Mouse (Mus musculus) urinary bladder, postnatal 36 days (tissue): Measurements from ENCODE around the gene Cenpo.
"Not testable (repeated sequence)": the region's sequence is repeated elsewhere in the genome, so short reads cannot be mapped to it uniquely, and the experiment has no call there.

Experiments
- DNase-seq, 2 experiments: peaks; one replicate each; pipeline ENCODE4 v3.0.0; 2022; ENCODE audit warnings: low spot score in 2 of 2, mixed read lengths in 1 of 2

Cenpo gene

GRCm38 (mm10) chr12:4233572-4234508 is at the start of gene Cenpo, which contains the start of gene Ptrhd1:
Gene Cenpo, minus strand, starts transcription at chr12:4234294.
Gene Ptrhd1, plus strand, starts transcription at chr12:4234027.
- peak; percentile 96 to 97 for DNase-seq

DNA sequence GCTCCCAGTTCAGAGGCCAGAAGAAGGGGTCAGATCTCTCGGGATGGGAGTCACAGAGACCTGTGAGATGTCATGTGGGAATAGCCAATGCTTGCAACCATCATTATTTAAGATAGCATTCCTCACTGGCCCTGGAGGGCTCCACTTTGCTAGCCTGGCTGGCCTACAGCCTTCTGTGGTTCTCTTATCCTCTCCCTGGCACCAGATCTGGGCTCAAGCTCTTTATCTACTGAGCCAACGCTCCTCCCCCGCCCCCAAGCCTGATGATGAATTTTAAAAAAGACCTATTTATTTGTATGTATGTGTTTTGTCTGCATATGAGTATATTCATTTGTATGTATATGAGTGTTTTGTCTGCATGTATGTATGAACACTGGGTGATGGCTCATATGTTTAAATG is 45.8 kb upstream of the Cenpo start:
- no peak for DNase-seq

- DNase-seq: no peak
Measured at GRCm38 (mm10) chr12:4278978-4279755, 45.1 kb upstream of the Cenpo start.

DNA sequence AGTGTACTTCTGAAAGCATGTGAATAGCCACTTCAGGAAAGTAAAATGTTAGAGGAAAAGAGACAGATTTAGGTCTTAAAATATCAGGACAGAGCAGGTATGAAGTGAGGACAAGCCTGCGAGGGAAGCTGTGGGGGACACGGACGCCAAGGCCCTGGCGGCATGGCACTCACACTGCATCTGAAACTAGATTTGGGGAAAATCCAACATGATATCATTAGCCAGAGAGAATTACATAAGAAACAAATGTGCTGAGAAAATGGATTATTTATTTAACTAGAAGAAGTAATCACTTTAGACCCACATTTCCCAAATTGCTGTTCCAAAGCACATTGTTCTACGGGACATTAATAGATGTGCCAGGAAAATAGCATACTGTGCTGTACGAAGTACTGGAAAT is 37.0 kb upstream of the Cenpo start:
- DNase-seq: no peak

- no peak for DNase-seq
Measured at GRCm38 (mm10) chr12:4267765-4268164, 33.7 kb upstream of the Cenpo start.

DNA sequence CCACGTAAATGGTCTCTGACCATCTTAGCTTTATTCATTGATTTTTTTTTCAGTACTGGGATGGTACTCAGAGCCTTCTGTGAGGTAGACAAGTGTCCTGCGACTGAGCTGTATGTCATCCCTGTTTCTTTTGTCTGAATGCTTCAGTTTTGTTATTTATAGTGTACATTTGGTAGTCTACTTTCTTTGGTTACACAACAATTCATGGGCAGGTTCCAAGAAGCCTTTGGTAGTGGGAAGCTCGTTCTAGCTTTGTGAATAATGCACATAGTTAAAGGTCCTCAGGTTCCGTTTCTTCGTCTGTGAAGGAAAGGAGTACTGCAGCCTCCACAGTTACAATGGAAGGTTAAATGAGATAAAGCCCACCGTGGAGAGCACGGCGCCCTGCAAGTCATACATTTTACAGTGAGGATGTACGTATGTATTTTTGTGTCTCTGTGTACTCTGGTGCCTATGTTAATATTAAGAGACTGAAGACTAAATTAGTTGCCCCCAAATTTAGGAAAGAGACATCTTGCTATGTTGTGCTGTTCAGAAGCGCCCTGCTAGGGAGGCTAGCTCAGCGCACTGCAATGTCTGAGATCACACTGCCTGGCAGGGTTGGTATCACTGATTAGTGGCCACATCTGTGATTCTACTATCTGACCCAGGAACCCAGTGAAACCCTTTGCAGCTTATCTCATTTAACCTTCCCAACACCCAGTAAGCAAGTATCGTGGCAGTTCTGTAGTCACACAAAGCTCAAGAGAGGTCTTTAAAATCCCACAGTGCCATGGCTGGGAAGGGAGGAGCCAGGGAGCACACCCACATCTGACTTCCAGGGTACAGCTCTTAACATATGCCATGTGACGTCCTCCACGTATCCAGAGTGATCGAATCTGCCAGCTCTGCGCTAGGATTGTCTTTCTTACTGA is 18.9 kb upstream of the Cenpo start:
- DNase-seq: no peak

DNA sequence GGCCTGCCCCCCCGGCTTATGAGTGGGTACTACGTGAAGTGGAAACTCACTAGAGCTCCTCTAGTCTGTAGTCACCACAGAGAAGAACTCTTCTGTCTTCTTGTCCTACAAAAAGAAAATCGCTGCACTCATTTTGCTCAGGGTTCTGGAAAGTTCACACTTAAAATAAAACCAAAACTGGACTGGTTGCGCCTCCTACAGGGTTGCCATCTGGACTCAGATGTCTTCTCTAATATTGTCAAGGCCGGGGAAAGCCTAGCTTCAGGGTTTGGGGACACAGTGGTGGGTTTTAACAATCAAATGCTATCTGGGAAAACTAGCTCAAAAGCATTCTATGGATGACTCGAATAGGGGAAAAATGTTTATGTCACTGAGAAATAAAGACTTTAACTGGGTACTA is 15.7 kb upstream of the Cenpo start:
- DNase-seq: no peak

- no peak for DNase-seq
Measured at GRCm38 (mm10) chr12:4245742-4246141, 11.6 kb upstream of the Cenpo start.

DNA sequence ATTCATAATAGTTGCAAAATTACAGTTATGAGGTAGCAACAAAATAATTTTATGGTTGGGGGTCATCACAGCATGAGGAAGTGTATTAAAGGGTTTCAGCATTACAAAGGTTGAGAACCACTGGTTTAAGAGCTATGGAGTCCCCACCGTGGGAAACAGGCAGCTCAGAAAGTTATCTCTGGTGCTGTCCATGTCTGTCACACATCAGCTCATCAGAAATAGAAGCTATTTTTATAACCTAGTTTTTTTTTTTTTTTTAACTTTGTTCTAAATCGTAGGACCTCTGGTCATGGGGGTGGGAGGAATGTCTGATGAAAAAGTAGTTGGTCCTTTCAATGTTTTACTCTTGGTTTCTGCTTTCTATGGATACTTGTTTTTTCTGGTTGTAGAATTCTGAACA is 9.7 kb upstream of the Cenpo start:
- no peak for DNase-seq

DNA sequence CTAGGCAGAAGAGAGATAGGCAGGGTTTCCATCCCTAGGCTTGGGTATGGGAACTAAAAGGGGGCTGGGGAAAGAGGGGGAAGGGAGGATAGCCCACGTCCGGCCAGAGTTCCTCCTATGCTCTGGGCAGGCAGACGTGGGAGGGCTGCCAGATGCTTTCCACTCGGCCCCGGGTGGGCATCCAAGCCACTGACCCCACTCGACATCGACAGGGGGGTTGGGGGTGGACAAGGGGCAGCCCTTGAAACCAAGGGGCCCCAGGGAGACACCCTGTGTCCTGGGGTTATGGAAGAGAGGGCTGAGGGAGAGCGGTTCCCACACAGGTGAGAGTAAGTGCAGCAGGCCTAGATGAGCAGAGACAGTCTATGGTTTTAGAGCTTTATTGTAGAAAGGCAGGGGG is 6.2 kb upstream of the Cenpo start:
- not testable (repeated sequence) for DNase-seq

- DNase-seq: no peak
Measured at GRCm38 (mm10) chr12:4237481-4237880, 3.4 kb upstream of the Cenpo start.

DNA sequence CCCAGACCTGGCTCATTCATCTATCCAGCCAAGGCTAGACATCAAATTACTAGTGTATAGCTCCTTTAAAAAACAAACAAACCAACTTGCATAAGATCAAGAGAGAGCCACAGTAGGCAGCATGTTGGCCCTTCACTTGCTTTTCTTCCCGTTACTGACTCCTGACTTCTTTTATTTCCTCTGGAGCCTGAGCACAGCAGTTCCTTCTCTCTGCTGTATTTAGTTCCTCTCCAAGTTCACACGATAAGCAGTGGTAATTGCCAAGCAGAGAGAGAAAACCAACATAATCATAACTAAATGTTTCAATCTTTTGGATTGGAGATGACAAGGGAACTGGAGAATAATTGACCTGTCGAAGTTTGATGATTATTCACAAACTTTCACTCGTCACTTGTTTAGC is 1.3 kb downstream of the Cenpo start:
- no peak for DNase-seq

DNA sequence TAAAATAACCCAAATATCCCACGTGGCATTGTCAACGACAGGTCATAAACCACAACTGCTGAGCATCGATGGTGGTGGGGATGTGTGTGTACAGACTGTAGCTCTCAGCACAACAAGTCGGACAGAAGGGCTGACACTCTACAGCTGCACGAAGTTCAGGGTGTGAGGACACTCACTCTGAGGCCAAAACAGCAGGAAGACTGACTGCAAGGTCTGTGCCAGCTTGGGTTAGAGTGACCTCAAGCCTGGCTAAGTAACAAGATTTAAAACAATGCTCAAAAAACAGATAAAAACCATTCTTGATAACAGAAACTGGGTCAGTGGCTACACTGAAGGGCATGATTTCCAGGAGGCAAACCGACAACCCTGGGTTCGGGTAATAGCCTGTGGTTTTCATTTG is 3.9 kb downstream of the Cenpo start:
- DNase-seq: no peak

DNA sequence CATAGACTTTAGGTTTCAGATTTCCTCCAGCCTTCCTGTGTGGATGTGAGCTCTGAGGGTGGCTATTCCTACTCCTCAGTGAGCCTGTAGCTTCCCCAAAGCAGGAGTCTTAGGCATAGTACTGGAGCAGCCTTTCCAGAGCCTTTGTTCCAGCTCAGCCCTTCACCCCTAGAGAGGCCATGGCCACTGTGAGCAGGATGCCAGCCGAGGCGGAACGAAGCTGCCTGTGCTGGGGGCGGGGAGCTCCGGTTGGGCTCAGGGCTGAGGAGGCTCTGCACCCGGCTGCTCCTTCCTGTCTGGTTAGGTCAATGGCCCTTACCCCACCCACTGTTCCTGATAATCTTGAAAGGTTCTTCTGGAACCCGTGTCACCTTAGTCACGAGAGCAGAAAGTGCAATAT is 21.2 kb downstream of the Cenpo start:
- no peak for DNase-seq

GRCm38 (mm10) chr12:4211174-4211573 is 22.9 kb downstream of the Cenpo start:
- no peak for DNase-seq

DNA sequence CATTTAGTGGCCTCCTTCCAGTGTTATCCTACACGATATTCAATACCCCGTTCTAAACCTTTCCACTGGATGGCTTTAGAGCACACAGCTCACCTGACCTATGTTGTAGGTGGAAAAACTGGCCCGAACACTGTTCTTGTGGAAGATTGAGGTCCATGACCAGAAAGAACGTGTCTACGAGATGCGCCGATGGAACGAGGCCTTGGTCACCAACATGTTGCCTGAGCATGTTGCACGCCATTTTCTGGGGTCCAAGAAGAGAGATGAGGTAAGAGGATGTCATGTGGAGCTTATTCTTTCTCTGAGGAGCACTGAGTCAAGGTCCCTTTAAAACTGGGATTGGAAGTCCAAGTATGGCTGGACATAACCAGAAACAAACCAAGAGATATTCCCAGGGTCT is 24.9 kb downstream of the Cenpo start:
- no peak for DNase-seq

- peak; percentile 55 to 56 for DNase-seq
Measured at GRCm38 (mm10) chr12:4208405-4209133, 25.5 kb downstream of the Cenpo start.

GRCm38 (mm10) chr12:4206106-4206505 is 28.0 kb downstream of the Cenpo start:
- no peak for DNase-seq

- DNase-seq: no peak
Measured at GRCm38 (mm10) chr12:4202206-4202605, 31.9 kb downstream of the Cenpo start.

DNA sequence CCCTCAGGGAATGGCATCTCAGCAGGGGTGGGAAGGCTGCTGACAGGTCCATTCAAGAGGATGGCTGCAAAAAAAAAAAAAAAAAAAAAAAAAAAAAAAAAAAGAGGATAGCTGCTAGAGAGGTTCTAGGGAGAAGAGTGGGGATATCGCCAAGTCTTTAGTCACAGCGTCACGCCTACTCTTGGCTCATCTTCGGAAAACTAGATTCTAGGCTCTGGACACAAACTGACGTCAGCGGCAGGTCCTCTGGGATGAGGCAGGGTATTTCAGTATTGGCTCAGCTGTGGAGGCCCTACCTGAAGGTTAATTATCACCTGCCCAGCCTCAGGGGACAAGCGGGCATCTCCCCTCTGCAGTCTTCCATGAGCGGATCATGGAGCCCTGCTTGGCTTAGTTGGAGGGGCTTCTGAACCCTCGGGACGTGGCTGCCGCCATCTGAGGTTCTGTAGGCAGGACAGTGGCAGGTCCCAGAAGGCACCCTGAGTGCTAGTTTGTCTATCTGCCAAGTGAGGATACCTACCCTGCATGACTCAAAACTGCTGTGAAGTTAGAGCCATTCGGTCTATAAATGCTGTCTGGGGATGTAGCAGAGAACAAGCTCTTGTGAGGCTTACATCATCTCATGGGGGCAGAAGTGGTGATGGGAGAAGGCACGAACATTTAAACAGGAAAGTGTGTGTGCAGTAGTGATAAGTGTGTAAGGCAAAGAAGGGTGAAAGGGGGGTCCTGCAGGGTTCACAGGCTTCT is 32.5 kb downstream of the Cenpo start:
- DNase-seq: peak in 1 of 2 experiments; percentile 65
